Mouse (Mus musculus): ENCODE results near the gene A2ml1. TPM values are rescaled to one million over a fixed set of nuclear protein-coding genes. Genes with fewer than 3 reads are reported as not detected.
A peak's percentile ranks its signal among the peaks of the same experiment; 100 is the strongest.
"Not testable (repeated sequence)": the region's sequence is repeated elsewhere in the genome, so short reads cannot be mapped to it uniquely, and the experiment has no call there.

The A2ml1 gene
- not detected in 2 replicates for polyA plus RNA-seq (2012; ENCODE audit: insufficient read depth, insufficient read length, low replicate concordance, missing spikeins)

DNA sequence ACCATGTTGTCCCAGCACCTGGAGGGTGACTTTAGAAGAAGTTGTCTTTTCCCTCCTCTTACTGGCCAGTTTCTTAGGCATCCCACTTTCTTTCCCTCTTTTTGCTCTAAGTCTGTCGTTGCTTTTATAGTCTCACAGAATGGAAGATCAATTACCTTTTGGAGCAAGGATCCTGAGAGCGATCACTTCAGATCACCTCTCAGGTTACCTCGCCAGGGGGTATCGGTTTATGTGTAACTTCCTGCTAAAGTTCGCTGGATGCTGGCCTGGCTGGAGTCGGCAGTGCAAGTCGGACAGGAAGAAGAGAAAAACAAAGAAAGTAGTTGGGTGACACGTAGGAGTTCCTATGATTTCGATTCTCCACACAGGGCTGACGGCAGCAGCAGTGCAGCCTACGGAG is at the start of gene A2ml1:
TSS of gene A2ml1 (minus strand) at position 101 of the 400 bp plus-strand sequence.
- Histone ChIP-seq H3K4me3 (ENCODE audit: insufficient read depth, low read depth, low read length) (no peak within 1 kb of the TSS), H3K27ac (ENCODE audit: insufficient read depth, low read depth, low read length) (no peak within 1 kb of the TSS), H3K4me1 (ENCODE audit: control insufficient read depth, insufficient read depth, low read length) (no peaks in the 10 kb centered on the region)
- TF ChIP-seq POLR2A (IDR thresholded peaks at IDR 0.05; ENCODE audit: insufficient read depth, low read depth, low read length) (no peak), CTCF (IDR thresholded peaks at IDR 0.05; ENCODE audit: insufficient read depth, low read depth, low read length) (no peak)
- WGBS = 78% methylated on average over 11 of the region's 11 CpGs

DNA sequence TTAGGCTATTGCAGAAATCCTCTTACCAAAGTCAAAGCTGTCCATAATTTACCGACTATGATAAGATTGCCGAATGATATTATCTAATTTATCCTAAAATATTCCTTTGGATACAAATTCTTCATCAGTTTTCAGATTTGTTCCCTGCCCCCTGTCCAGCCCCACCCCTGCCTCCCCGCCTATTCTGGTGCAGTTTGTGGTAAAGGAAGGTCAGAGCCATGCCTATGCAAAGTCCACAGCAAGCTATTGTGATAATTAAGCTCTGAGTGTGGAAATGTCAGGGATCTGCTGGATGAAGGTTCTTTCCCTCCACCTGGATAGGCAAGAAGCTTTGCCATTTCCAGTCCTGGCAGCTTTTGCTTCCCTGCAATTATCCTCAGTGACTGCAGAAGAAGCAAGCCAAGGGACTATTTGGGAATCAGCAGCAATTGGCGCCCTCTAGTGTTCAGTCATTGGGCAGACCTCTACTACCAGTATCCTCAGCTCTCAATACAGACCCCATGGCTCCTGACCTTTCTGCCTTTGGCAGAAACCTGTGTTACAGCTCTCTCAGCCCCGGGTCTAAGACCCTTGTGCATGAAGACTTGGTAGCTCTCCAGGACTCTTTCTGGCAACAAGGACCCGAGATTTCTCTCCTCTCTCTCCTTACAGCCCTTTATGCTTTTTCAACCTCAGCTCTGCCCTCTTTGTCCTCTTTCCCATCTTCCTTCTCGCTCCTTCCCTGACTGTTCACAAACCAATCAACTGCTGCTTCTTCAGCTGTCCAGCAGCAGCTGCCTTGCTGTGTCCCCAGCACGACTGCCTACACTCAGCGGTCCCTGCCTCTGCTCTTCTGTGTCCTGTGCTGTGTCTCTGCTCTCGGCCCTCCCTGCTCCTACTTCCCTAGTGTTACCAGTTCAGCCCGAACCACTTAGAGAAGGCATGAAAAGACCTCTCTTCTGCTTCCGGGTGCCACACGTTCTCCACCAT is 48.6 kb upstream of the A2ml1 start:
- not testable (repeated sequence) for H3K27ac ChIP-seq (ENCODE audit: insufficient read depth, low read depth, low read length); H3K4me3 ChIP-seq (ENCODE audit: insufficient read depth, low read depth, low read length); H3K4me1 ChIP-seq (ENCODE audit: control insufficient read depth, insufficient read depth, low read length)
- WGBS = 53% methylated on average over 13 of the region's 13 CpGs

DNA sequence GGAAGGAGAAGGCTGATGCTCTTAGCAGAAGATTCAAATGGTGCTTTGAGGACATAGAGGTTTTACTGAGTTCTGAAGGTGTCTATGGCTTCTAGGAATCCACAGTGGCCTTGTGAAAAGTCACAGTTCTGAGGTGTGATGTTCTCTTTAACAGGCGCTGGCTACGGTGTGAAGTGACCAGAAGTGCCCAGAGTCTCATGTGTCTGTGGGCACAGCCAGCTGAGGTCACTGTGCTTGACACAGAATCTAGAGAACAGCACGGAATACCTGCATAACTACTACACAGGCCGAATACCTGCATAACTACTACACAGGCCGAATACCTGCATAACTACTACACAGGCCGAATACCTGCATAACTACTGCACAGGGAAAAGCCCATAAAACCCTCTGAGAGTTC is 43.8 kb upstream of the A2ml1 start:
- not testable (repeated sequence) for H3K4me1 ChIP-seq (ENCODE audit: control insufficient read depth, insufficient read depth, low read length); H3K4me3 ChIP-seq (ENCODE audit: insufficient read depth, low read depth, low read length); H3K27ac ChIP-seq (ENCODE audit: insufficient read depth, low read depth, low read length)
- 97% methylated on average over 6 of the region's 6 CpGs for WGBS

DNA sequence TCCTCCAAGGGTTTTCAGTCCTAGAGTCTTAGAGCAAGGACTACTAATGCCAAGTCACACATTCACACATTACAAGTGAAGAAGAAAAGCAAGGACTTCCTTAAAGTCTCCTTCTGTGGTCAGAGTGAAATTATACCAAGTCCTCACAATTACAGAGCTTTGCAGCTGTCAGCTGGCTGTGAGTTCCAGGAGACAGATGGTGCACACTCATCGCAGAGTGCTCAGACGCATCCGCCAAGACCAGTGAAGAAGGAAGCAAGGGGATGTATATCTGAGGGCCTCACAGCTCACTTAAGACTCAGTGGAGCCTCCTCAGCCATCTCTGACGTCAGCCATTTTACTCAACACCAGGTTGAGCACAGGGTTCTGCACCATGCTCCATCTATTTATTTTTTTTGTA is 43.0 kb upstream of the A2ml1 start:
- TF ChIP-seq CTCF (IDR thresholded peaks at IDR 0.05; ENCODE audit: insufficient read depth, low read depth, low read length) (no peak), POLR2A (IDR thresholded peaks at IDR 0.05; ENCODE audit: insufficient read depth, low read depth, low read length) (no peak)
- WGBS = 82% methylated on average over 4 of the region's 4 CpGs
- H3K4me3 ChIP-seq (ENCODE audit: insufficient read depth, low read depth, low read length) = no peak overlapping the region
- no peaks in the 10 kb centered on the region for H3K4me1 ChIP-seq (ENCODE audit: control insufficient read depth, insufficient read depth, low read length)
- H3K27ac ChIP-seq (ENCODE audit: insufficient read depth, low read depth, low read length) = no peak overlapping the region

DNA sequence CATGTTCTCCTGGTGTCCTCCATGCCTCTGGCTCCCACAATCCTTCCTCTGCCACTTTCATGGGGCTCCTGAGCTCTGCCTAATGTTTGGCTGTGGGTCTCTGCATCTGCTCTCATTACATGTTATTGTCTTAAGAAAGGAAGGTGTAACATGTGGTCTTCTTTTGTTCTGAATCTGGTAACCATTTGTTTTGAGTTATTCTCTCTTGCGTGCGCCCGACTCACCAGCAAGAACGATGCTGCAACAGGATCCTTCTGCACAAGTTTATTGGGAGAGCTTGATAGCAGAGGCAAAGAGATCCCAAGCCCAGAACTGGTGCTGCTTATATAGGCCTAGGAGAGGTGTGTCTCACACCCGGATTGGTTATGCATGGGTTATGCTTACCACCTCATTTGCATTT is 42.0 kb upstream of the A2ml1 start, which contains the start of gene Klrb1a:
TSS of gene Klrb1a (minus strand) at position 101 of the 400 bp plus-strand sequence.
- WGBS = 97% methylated on average over 5 of the region's 5 CpGs
- H3K27ac ChIP-seq (ENCODE audit: insufficient read depth, low read depth, low read length); H3K4me1 ChIP-seq (ENCODE audit: control insufficient read depth, insufficient read depth, low read length); H3K4me3 ChIP-seq (ENCODE audit: insufficient read depth, low read depth, low read length): not testable (repeated sequence)

DNA sequence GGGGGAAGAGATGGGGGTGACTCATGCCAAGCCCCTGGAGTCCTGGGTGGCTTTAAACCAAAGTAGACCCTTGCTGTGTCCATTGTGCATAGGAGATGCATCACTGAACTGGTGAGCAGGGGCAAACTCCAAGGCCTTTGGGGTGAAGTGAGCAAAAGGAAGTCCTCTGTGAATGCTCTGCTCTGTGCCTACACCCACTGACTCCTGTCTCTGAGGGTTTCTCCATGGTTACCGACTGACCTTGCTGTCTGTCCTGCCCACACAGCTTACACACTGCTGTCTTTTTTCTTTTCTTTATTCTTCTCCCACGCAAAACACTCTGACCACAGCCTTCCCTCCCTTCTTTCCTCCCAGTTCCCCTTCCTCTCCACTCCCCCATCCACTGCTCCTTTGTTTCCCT is 41.3 kb upstream of the A2ml1 start:
- no peak overlapping the region for H3K27ac ChIP-seq (ENCODE audit: insufficient read depth, low read depth, low read length)
- TF ChIP-seq POLR2A (IDR thresholded peaks at IDR 0.05; ENCODE audit: insufficient read depth, low read depth, low read length) = no peak
- TF ChIP-seq CTCF (IDR thresholded peaks at IDR 0.05; ENCODE audit: insufficient read depth, low read depth, low read length) = no peak
- no peak overlapping the region for H3K4me3 ChIP-seq (ENCODE audit: insufficient read depth, low read depth, low read length)
- WGBS = 36% methylated on average over 2 of the region's 2 CpGs
- no peaks in the 10 kb centered on the region for H3K4me1 ChIP-seq (ENCODE audit: control insufficient read depth, insufficient read depth, low read length)

DNA sequence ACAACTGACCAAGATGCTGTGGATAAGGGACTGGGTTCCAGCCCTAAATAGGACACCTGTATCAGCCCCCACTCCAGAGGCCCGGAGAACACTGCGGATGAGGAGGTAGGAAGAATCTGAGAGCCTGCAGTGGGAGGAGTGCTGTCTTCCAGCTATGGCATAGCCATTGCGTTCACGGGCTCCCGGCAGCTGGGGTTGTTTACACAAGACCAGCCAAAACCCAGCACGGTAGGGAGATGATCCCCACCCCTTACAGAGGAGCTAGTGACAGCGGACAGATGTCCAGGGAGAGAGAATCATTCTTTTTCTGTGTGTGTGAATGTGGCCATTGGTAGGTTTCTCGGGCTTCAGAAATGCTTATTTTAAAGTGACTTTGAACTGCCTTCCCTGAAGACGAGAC is 24.9 kb upstream of the A2ml1 start:
- H3K4me3 ChIP-seq (ENCODE audit: insufficient read depth, low read depth, low read length) = no peak overlapping the region
- H3K27ac ChIP-seq (ENCODE audit: insufficient read depth, low read depth, low read length) = no peak overlapping the region
- H3K4me1 ChIP-seq (ENCODE audit: control insufficient read depth, insufficient read depth, low read length) = peaks cover 5% of the 10 kb centered on the region
- no peak for TF ChIP-seq CTCF (IDR thresholded peaks at IDR 0.05; ENCODE audit: insufficient read depth, low read depth, low read length)
- no peak for TF ChIP-seq POLR2A (IDR thresholded peaks at IDR 0.05; ENCODE audit: insufficient read depth, low read depth, low read length)
- 63% methylated on average over 9 of the region's 9 CpGs for WGBS

DNA sequence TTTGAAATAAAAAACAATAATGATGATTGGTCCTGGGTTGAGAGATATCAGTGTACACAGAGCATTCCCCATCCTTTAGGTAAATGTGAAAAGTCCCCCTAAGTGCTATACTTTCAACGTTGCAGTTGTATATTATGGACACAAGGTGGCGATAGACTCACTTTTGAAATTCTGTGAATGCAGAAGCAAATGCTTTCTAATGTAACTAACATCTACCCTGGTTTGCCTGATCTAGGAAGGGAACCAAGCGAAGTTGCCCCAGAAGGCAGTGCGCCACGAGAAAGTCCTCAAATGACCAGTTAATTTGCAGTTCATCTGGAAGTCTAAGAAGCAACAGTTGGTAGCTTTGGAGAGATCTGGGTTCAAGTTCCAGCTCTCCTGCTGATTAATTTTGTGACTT is 23.1 kb upstream of the A2ml1 start:
- Histone ChIP-seq H3K4me3 (ENCODE audit: insufficient read depth, low read depth, low read length) (no peak overlapping the region), H3K27ac (ENCODE audit: insufficient read depth, low read depth, low read length) (no peak overlapping the region), H3K4me1 (ENCODE audit: control insufficient read depth, insufficient read depth, low read length) (peaks cover 5% of the 10 kb centered on the region)
- WGBS = 33% methylated on average over 5 of the region's 5 CpGs
- TF ChIP-seq POLR2A (IDR thresholded peaks at IDR 0.05; ENCODE audit: insufficient read depth, low read depth, low read length) (no peak), CTCF (IDR thresholded peaks at IDR 0.05; ENCODE audit: insufficient read depth, low read depth, low read length) (no peak)

DNA sequence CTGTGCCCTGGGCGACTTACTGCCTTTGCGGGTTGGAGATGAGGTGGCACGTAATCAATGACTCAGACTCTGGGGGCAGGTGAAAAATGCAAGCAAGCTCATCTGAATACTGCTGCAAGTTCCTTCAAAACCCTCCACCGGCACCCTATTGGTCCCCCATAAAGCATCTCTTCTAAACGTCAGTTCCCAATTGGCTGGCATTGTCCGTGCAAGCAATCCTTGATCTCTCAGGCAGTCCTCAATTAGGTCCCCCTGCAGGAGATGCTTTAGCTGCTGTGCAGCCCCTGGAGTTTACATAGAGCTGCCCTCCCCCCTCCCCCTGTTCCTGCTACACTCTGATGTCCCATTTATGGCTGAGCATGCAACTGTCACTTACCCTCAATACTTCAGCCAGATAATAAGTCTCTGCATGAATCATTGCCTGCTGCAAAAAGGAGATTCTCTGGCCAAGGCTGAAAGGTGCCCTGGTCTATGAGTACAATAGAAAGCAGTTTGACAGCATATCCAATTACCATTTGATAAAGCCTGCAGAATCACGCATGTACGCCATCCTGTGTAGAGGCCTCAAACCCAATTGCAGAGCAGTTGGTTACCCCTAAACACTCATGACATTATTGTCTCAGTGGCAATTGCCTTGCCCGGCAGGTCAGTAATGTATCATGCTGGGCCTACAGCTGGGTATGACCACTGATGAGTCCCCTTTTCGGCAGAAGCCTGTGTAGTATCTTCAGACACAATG is 21.2 kb upstream of the A2ml1 start:
- 0 out of 2 replicates have a peak overlapping the region, but pooled peaks have one; percentile 14 for H3K4me3 ChIP-seq (ENCODE audit: insufficient read depth, low read depth, low read length)
- WGBS = 41% methylated on average over 10 of the region's 10 CpGs
- no peak overlapping the region for H3K27ac ChIP-seq (ENCODE audit: insufficient read depth, low read depth, low read length)
- no peak for TF ChIP-seq POLR2A (IDR thresholded peaks at IDR 0.05; ENCODE audit: insufficient read depth, low read depth, low read length)
- no peak for TF ChIP-seq CTCF (IDR thresholded peaks at IDR 0.05; ENCODE audit: insufficient read depth, low read depth, low read length)
- peaks cover 5% of the 10 kb centered on the region for H3K4me1 ChIP-seq (ENCODE audit: control insufficient read depth, insufficient read depth, low read length)
